Mouse (Mus musculus): ENCODE results near the gene Rasgef1b. TPM values are rescaled to one million over a fixed set of nuclear protein-coding genes. Genes with fewer than 3 reads are reported as not detected.

Gene Rasgef1b
- polyA plus RNA-seq, 1 experiment from 2014 or later, result 7.8 TPM

- H3K4me1 ChIP-seq (ENCODE audit: insufficient read depth, low read length), result peaks cover 22% of the 10 kb centered on the region
- no peak for ATAC-seq (ENCODE audit: low FRiP score, low TSS enrichment)
- no peaks in the 10 kb centered on the region for H3K9me3 ChIP-seq (ENCODE audit: low read length)
- 0 out of 2 replicates have a peak, but pooled peaks cover 3% of the 10 kb centered on the region for H3K27me3 ChIP-seq (ENCODE audit: insufficient read depth, low read length)
- H3K4me2 ChIP-seq (replicated peaks; ENCODE audit: low read depth, low read length), result peak overlapping the region; percentile 85
- H3K36me3 ChIP-seq (ENCODE audit: insufficient read depth, low read length), result no peaks in the 10 kb centered on the region
- no peak overlapping the region for H3K27ac ChIP-seq (ENCODE audit: low read length)
- WGBS, result 49% methylated on average over 5 of the region's 5 CpGs
- peak overlapping the region; percentile 3 for H3K9ac ChIP-seq (replicated peaks; ENCODE audit: low read length)
- peak overlapping the region; percentile 79 for H3K4me3 ChIP-seq (ENCODE audit: low read length)
Observed at GRCm38 (mm10) chr5:99250820-99251219, 478.0 kb downstream of the Rasgef1b start.

GRCm38 (mm10) chr5:99248501-99248900 lies 480.4 kb downstream of the Rasgef1b start:
- Histone ChIP-seq H3K27ac (ENCODE audit: low read length) (no peak overlapping the region), H3K4me3 (ENCODE audit: low read length) (no peak overlapping the region), H3K9me3 (ENCODE audit: low read length) (no peaks in the 10 kb centered on the region), H3K27me3 (ENCODE audit: insufficient read depth, low read length) (0 out of 2 replicates have a peak, but pooled peaks cover 3% of the 10 kb centered on the region), H3K36me3 (ENCODE audit: insufficient read depth, low read length) (no peaks in the 10 kb centered on the region), H3K9ac (replicated peaks; ENCODE audit: low read length) (no peak overlapping the region), H3K4me2 (replicated peaks; ENCODE audit: low read depth, low read length) (no peak overlapping the region), H3K4me1 (ENCODE audit: insufficient read depth, low read length) (peaks cover 22% of the 10 kb centered on the region)
- ATAC-seq (ENCODE audit: low FRiP score, low TSS enrichment), result peak; percentile 22; the same call in 1 of the 2 replicates
- 2% methylated on average over 7 of the region's 7 CpGs for WGBS

DNA sequence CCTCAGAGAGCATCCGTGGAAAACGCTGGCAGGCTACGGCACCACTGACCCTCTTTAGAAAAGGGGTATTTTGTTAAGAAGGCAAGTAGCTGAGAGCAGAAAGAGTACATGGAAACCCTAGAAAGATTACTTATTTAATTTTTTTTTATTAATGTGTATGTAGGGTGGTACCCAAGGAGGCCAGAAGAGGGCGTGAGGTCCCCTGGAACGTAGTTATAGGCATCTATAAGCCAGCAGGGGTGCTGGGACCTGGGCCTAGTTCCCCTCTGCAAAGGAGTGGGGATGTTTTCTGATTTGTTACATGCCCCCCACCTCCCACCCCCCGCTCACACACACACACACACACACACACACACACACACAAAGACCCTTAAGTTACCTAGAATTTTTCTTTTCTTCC lies 480.9 kb downstream of the Rasgef1b start:
- no peak for ATAC-seq (ENCODE audit: low FRiP score, low TSS enrichment)
- no peak overlapping the region for H3K4me3 ChIP-seq (ENCODE audit: low read length)
- WGBS, result 96% methylated on average over 6 of the region's 6 CpGs

DNA sequence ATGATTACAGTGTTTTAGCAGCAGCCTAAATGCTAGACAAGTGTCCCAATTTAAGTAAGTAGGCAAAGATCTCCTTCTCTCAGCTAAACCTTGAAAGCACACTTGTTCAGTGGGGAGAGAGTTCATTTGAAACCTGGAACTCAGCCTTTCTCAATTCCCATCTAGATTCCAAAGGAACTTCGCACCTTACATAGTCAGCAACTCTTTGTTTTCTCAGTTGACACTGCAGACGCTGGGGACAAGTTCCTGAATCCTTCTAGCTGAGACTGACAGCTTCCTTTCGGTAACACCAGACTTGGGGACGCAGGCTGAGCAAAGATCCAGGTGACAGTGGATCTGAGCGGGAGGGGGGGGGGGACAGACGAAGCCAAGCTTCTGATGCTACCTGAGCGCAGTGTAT lies 481.4 kb downstream of the Rasgef1b start:
- H3K27me3 ChIP-seq (ENCODE audit: insufficient read depth, low read length), result 0 out of 2 replicates have a peak, but pooled peaks cover 3% of the 10 kb centered on the region
- ATAC-seq (ENCODE audit: low FRiP score, low TSS enrichment), result no peak
- no peaks in the 10 kb centered on the region for H3K9me3 ChIP-seq (ENCODE audit: low read length)
- peaks cover 22% of the 10 kb centered on the region for H3K4me1 ChIP-seq (ENCODE audit: insufficient read depth, low read length)
- H3K9ac ChIP-seq (replicated peaks; ENCODE audit: low read length), result no peak overlapping the region
- peaks cover under 1% of the 10 kb centered on the region; the same call in 1 of the 2 replicates for H3K36me3 ChIP-seq (ENCODE audit: insufficient read depth, low read length)
- no peak overlapping the region for H3K4me2 ChIP-seq (replicated peaks; ENCODE audit: low read depth, low read length)
- H3K27ac ChIP-seq (ENCODE audit: low read length), result no peak overlapping the region
- WGBS, result 71% methylated on average over 7 of the region's 7 CpGs
- no peak overlapping the region for H3K4me3 ChIP-seq (ENCODE audit: low read length)

More for the DNA sequence above, 480.9 kb downstream of the Rasgef1b start:
- peaks cover 22% of the 10 kb centered on the region for H3K4me1 ChIP-seq (ENCODE audit: insufficient read depth, low read length)
- H3K9ac ChIP-seq (replicated peaks; ENCODE audit: low read length), result no peak overlapping the region
- H3K36me3 ChIP-seq (ENCODE audit: insufficient read depth, low read length), result no peaks in the 10 kb centered on the region
- no peak overlapping the region for H3K27ac ChIP-seq (ENCODE audit: low read length)
- H3K4me2 ChIP-seq (replicated peaks; ENCODE audit: low read depth, low read length), result no peak overlapping the region
- H3K27me3 ChIP-seq (ENCODE audit: insufficient read depth, low read length), result 0 out of 2 replicates have a peak, but pooled peaks cover 3% of the 10 kb centered on the region
- no peaks in the 10 kb centered on the region for H3K9me3 ChIP-seq (ENCODE audit: low read length)

DNA sequence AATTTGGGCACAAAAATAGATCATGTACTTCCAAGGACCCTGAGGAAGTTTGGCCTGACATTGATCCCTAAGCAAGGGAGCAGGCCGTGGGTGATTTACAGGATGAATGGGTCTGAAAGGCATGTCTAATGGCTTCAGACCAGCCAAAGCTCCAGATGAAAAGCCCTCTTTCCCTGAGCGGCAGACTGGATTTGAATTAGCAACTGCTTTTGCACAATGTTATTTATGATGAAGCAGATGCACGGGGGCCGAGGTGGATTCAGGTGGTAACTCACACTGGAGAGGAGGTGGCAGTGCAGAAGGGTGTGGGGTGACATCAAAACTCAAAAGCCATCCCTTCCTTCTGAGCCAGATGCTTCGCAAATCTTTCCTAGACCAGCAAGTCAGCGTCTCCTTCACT lies 481.9 kb downstream of the Rasgef1b start:
- H3K27me3 ChIP-seq (ENCODE audit: insufficient read depth, low read length), result 0 out of 2 replicates have a peak, but pooled peaks cover 3% of the 10 kb centered on the region
- H3K9me3 ChIP-seq (ENCODE audit: low read length), result no peaks in the 10 kb centered on the region
- 35% methylated on average over 6 of the region's 6 CpGs for WGBS
- no peak overlapping the region for H3K4me3 ChIP-seq (ENCODE audit: low read length)
- no peak overlapping the region for H3K27ac ChIP-seq (ENCODE audit: low read length)
- peaks cover 3% of the 10 kb centered on the region; the same call in 1 of the 2 replicates for H3K36me3 ChIP-seq (ENCODE audit: insufficient read depth, low read length)
- no peak overlapping the region for H3K4me2 ChIP-seq (replicated peaks; ENCODE audit: low read depth, low read length)
- H3K4me1 ChIP-seq (ENCODE audit: insufficient read depth, low read length), result peaks cover 19% of the 10 kb centered on the region
- no peak overlapping the region; the same call in 1 of the 2 replicates for H3K9ac ChIP-seq (replicated peaks; ENCODE audit: low read length)
- ATAC-seq (ENCODE audit: low FRiP score, low TSS enrichment), result no peak

DNA sequence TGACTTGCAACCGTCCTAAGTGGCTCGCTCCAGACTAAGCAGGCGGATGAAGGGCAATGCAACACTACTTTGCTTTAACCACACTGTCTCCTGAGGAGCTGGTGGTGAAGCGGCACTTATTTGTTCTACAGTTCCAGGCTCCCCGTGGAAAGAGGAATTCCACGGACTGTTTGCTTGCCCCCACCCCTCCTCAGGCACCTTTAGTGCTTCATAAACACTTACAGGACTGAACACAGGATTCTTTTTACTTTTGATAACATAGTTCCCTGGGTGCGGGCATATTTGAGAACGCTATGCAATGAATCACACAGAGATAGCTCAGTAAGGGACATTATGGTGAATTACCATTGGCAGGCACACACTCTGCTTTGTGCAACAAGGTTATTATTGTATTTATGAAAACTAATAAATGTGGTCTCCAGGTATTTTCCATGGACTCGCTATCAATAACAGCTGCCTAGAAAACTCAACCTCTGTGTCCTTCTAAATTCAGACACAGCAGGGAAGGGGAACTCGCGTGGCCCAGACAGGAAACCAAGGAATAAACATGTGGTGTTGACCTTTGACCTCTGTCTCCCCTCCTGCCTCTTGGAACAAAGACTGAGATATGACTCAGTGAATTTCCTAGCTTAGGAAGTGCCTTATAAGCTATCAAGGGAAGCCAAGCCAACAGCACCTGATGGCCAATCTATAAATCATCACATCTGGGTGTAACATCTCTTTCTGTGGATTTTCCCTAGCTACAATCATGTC lies 486.7 kb downstream of the Rasgef1b start:
- H3K4me2 ChIP-seq (replicated peaks; ENCODE audit: low read depth, low read length), result no peak overlapping the region
- H3K4me3 ChIP-seq (ENCODE audit: low read length), result no peak overlapping the region
- H3K27ac ChIP-seq (ENCODE audit: low read length), result no peak overlapping the region
- no peak for ATAC-seq (ENCODE audit: low FRiP score, low TSS enrichment)
- no peak overlapping the region for H3K9ac ChIP-seq (replicated peaks; ENCODE audit: low read length)
- 69% methylated on average over 11 of the region's 11 CpGs for WGBS
- H3K9me3 ChIP-seq (ENCODE audit: low read length), result no peaks in the 10 kb centered on the region
- H3K27me3 ChIP-seq (ENCODE audit: insufficient read depth, low read length), result no peaks in the 10 kb centered on the region
- no peaks in the 10 kb centered on the region for H3K4me1 ChIP-seq (ENCODE audit: insufficient read depth, low read length)
- peaks cover 10% of the 10 kb centered on the region; the same call in 1 of the 2 replicates for H3K36me3 ChIP-seq (ENCODE audit: insufficient read depth, low read length)

DNA sequence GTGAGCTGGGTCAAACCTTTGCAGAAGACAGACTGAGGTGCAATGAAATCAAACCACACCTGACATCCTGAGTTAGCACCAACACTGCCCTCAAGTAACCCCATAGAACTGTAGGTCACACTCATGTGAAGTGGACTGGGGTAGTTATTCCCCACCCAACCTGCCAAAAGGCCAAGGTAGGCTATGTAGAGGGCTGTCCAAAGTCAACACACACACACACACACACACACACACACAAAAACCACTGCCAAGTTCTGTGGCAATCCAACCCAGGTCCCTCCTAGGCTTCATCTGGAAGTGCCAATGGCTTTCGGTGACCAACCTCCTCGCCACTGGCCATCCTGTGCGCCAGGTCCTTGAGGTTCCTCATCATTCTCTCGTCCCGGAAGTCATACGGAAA lies 488.4 kb downstream of the Rasgef1b start:
- 89% methylated on average over 6 of the region's 6 CpGs for WGBS
- no peaks in the 10 kb centered on the region for H3K27me3 ChIP-seq (ENCODE audit: insufficient read depth, low read length)
- H3K4me1 ChIP-seq (ENCODE audit: insufficient read depth, low read length), result no peaks in the 10 kb centered on the region
- peaks cover 13% of the 10 kb centered on the region; the same call in 1 of the 2 replicates for H3K36me3 ChIP-seq (ENCODE audit: insufficient read depth, low read length)
- H3K9me3 ChIP-seq (ENCODE audit: low read length), result no peaks in the 10 kb centered on the region
- no peak overlapping the region for H3K4me3 ChIP-seq (ENCODE audit: low read length)
- no peak overlapping the region for H3K9ac ChIP-seq (replicated peaks; ENCODE audit: low read length)
- no peak overlapping the region for H3K4me2 ChIP-seq (replicated peaks; ENCODE audit: low read depth, low read length)
- ATAC-seq (ENCODE audit: low FRiP score, low TSS enrichment), result no peak
- no peak overlapping the region for H3K27ac ChIP-seq (ENCODE audit: low read length)

- H3K9me3 ChIP-seq (ENCODE audit: low read length), result no peaks in the 10 kb centered on the region
- H3K27me3 ChIP-seq (ENCODE audit: insufficient read depth, low read length), result no peaks in the 10 kb centered on the region
- peaks cover 13% of the 10 kb centered on the region; the same call in 1 of the 2 replicates for H3K36me3 ChIP-seq (ENCODE audit: insufficient read depth, low read length)
- WGBS, result 78% methylated on average over 9 of the region's 9 CpGs
- H3K4me2 ChIP-seq (replicated peaks; ENCODE audit: low read depth, low read length), result no peak overlapping the region
- no peak overlapping the region for H3K27ac ChIP-seq (ENCODE audit: low read length)
- H3K9ac ChIP-seq (replicated peaks; ENCODE audit: low read length), result no peak overlapping the region
- no peak for ATAC-seq (ENCODE audit: low FRiP score, low TSS enrichment)
- H3K4me3 ChIP-seq (ENCODE audit: low read length), result no peak overlapping the region
- no peaks in the 10 kb centered on the region for H3K4me1 ChIP-seq (ENCODE audit: insufficient read depth, low read length)
Observed at GRCm38 (mm10) chr5:99239677-99240076, 489.2 kb downstream of the Rasgef1b start.

GRCm38 (mm10) chr5:99238150-99238549 lies 490.7 kb downstream of the Rasgef1b start:
- WGBS, result 57% methylated on average over 4 of the region's 4 CpGs
- H3K4me3 ChIP-seq (ENCODE audit: low read length), result no peak overlapping the region

More at GRCm38 (mm10) chr5:99238150-99238549, 490.7 kb downstream of the Rasgef1b start:
- H3K27ac ChIP-seq (ENCODE audit: low read length), result no peak overlapping the region
- H3K9ac ChIP-seq (replicated peaks; ENCODE audit: low read length), result no peak overlapping the region
- no peaks in the 10 kb centered on the region for H3K27me3 ChIP-seq (ENCODE audit: insufficient read depth, low read length)
- no peaks in the 10 kb centered on the region for H3K9me3 ChIP-seq (ENCODE audit: low read length)
- no peak overlapping the region for H3K4me2 ChIP-seq (replicated peaks; ENCODE audit: low read depth, low read length)
- no peaks in the 10 kb centered on the region for H3K4me1 ChIP-seq (ENCODE audit: insufficient read depth, low read length)
- ATAC-seq (ENCODE audit: low FRiP score, low TSS enrichment), result no peak
- H3K36me3 ChIP-seq (ENCODE audit: insufficient read depth, low read length), result peaks cover 16% of the 10 kb centered on the region; the same call in 1 of the 2 replicates
